Mouse (Mus musculus) left cerebral cortex, adult 2 months (tissue): Measurements from ENCODE around the gene Phf12. TPM values are rescaled to one million over a fixed set of nuclear protein-coding genes. Genes with fewer than 3 reads are reported as not detected.
A peak's percentile ranks its signal among the peaks of the same experiment; 100 is the strongest.

ENCODE experiments used
- DNase-seq, 2 experiments: peaks; one replicate each; pipeline ENCODE4 v3.0.0; 2021 to 2022; ENCODE audit warnings: low spot score in 2 of 2, mixed read lengths in 1 of 2; ENCODE audit errors: extremely low spot score in 1 of 2
- H3K27ac ChIP-seq: fragments of 200-600 bp; 2 replicates; pipeline ENCODE4 v1.8.1; 2022
- H3K4me3 ChIP-seq: fragments of 200-600 bp; 2 replicates; pipeline ENCODE4 v1.8.1; 2022
- CTCF ChIP-seq: fragments of 200-600 bp; IDR thresholded peaks from 2 replicates; pipeline ENCODE4 v1.8.1; 2022; ENCODE audit warnings: antibody characterized with exemption, mild to moderate bottlenecking, moderate library complexity
- intact Hi-C: fragments of 180-260 bp; cut with DNase I; formaldehyde crosslinking; loops from one replicate; pipeline ENCODE4 v1.15.1; 2025
- total RNA-seq, 2 experiments: library from RNA; stranded (reverse); gene quantifications; 2 replicates each; pipeline ENCODE4 v1.2.3; 2021

Gene Phf12
- total RNA-seq, 2 experiments from 2014 or later = 58.9 to 59.2 TPM

DNA sequence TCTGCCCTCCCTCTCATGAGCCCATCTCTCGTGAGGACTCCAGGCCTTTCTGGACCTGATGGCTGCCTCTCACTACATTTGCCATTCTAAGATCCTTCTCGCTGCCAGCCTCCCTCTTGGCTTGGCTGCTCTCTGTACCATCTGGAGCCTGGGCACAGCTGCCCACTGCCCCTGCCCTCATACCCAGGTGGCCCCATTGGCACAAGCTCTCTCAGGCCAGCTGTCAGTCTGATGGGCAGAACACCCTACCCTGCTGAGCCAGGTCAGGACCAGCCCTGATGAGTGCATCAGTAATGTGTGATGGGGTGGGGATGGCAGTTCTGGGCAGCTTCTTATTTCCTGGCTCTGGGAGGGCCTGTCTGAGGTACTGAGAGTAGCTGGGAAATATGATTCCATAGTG is 24.3 kb upstream of the Phf12 start:
- intact Hi-C loops = no loop called here
- TF ChIP-seq CTCF = no peak
- no peak for DNase-seq
- H3K4me3 ChIP-seq = no peak overlapping the region
- H3K27ac ChIP-seq = no peak overlapping the region

DNA sequence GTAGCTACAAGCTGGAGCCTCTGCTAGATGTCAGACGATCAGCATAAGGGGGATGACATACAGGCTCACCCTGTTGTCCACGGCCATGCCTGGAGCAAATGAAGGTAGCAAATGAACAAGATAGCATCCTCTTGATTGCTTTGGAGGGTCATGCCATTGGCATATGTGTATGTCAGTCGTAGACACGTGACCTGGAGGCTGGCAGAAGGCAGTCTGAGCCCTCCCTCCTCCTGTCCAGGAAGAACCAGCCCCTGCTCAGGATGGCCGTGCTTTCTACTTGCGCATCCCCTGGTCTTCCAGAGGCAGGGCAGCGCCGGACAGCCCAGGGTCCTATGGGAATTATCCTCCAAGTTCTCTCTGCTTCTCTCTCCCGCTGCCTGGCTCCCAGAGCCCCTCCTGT is 23.6 kb upstream of the Phf12 start:
- no peak for TF ChIP-seq CTCF
- no peak for DNase-seq
- intact Hi-C loops = no loop called here
- H3K27ac ChIP-seq = no peak overlapping the region
- no peak overlapping the region for H3K4me3 ChIP-seq

DNA sequence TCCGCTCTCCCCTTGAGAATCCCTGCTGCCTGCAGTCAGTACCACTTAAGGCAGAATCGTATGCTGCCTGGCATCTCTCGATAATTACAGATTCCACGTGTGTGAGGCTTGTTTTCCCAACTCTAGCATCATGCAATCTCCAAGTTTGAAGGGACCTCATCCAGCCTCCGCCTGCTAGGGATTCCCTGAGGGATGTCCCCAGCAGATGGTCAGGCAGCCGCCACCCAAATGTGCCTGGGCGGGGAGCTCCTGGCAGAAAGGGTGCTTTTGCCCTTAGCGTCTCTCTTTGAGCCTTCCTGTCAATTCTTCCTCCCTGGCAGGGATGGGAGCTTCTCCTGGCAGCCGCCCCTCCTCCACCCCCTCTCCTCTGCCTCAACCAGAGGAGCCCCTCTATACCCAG is 22.4 kb upstream of the Phf12 start:
- no peak for TF ChIP-seq CTCF
- H3K27ac ChIP-seq = no peak overlapping the region
- intact Hi-C loops = loop anchor here (10.0 kb wide), 1 partner anchor 225 kb away; no protein-coding TSS in a partner anchor
- no peak overlapping the region for H3K4me3 ChIP-seq
- DNase-seq = peak; percentile 45 to 72

DNA sequence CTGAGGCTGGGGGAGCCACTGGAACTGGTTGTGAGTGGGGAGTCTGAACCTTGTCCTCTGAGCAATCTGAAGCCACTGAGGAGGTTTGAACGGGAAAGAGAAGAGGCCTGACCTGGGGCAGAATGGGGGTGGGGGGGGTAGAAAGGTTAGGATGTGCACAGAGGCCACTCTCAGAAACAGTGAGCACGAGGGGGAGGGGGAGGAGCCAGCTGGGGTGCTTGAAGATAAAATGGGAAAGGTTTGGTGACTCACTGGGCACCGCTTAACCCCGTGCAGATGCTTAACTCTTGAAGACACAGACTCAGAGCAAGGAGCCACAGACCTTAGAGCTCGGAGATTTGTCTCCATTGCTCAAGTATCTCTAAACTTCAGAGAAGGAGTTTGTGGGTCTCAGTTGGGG is 21.7 kb upstream of the Phf12 start:
- intact Hi-C loops = loop anchor here (10.0 kb wide), 1 partner anchor 226 kb away; no protein-coding TSS in a partner anchor
- no peak overlapping the region for H3K27ac ChIP-seq
- TF ChIP-seq CTCF = no peak

DNA sequence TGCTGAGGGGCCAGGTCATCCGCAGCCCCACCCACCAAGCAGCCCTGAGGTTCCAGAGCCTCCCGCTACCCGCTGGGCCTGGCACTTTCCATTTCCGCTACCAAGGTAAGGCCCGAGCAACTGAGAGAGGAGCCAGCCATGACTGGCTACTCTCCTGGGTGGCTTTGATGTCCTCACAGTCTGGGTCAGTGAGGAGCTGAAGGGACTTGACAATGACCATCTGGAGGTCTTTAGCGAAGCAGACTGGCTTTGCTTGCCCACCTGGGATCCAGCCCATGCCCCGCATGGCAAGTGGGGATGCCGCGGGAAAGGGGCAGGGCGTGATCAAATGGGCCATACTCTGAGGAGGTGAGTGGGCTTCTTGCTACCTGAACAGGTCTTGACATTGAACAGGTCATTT is 19.6 kb upstream of the Phf12 start:
- DNase-seq = no peak
- intact Hi-C loops = loop anchor here (10.0 kb wide), 1 partner anchor 228 kb away; no protein-coding TSS in a partner anchor
- TF ChIP-seq CTCF = no peak
- no peak overlapping the region for H3K27ac ChIP-seq
- H3K4me3 ChIP-seq = no peak overlapping the region

More for the DNA sequence above, 21.7 kb upstream of the Phf12 start:
- H3K4me3 ChIP-seq = no peak overlapping the region
- no peak for DNase-seq

DNA sequence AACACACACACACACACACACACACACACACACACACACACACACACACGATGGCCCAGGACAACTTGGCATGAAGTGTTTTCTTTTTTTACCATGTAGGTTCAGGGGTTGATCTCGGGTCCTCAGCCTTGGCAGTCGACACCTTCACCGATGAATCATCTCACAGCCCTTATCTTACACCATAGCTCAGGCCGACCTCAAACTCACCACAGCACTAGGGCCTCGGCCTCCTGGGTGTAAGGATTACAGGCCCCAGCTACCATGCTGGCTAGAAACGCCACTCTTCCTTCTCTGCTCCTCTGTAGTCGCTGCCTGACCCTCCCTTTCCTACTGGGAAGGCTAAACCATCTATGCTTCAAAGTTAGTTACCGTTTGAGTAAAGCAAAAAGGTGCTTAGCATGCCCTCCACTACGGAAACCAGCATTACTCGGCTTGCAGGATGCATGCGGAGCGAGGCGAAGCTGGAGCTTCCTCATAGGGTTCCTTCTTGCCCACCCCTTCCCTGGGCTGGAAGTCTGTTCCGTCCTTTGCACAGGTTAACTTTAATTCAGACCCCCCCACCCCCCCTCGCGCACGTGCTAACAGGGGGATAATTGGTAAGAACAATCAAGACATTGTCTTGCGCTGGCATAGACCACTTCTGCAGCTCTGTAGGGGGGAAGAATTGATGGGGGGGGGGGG is 18.0 kb upstream of the Phf12 start:
- intact Hi-C loops = loop anchor here (10.0 kb wide), 1 partner anchor 230 kb away; no protein-coding TSS in a partner anchor
- no peak for TF ChIP-seq CTCF
- peak overlapping the region; percentile 87 for H3K27ac ChIP-seq

DNA sequence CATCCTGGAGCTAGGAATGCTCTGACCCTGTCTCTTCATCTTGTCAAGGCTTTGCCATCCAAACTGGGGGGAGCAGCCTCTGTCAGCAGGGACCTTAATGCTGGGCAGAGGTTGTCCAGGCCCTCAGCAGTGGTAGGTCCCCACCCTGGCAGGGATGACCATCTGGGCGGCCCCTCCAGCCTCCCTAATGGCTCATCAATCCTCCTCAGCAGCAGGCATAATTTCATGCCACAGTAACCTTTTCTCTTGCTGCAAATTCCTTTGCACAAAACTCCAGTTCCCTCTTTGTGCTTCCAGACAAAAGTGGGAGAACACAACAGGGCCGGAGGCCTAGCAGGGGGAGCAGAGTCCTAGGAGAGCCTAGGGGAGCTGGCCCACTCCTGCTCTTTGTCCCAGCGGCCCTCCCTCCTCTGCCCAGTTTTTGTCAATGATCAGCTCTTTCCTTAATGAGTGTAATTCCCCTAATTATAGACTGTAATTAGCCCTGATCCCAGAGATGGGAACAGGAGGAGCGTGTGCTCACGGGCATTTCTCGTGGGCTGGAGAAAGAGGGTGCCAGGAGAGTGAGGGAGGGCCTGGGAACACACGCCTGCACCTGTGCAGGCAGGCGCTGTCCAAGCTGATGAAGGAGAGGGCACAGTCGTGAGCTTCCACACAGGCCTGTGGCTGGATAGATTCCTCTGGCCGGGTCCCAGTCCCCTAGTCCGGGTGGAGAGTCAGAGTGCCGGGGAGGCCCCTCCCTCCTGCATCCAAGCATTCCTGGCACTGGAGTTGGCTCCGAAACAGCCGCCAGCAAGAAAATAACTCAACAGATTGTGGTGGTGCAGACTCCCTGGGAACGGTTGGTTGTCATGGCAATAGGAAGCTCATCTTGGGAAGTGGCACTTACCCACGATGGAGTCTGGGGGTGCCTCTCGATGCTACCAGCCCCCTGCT is 17.2 kb upstream of the Phf12 start:
- DNase-seq = peak; percentile 76 to 78
- TF ChIP-seq CTCF = no peak
- H3K4me3 ChIP-seq = no peak overlapping the region
- peak overlapping the region; percentile 87 for H3K27ac ChIP-seq
- intact Hi-C loops = loop anchor here (10.0 kb wide), 1 partner anchor 231 kb away; no protein-coding TSS in a partner anchor

More for the DNA sequence above, 18.0 kb upstream of the Phf12 start:
- no peak for DNase-seq
- H3K4me3 ChIP-seq = no peak overlapping the region

DNA sequence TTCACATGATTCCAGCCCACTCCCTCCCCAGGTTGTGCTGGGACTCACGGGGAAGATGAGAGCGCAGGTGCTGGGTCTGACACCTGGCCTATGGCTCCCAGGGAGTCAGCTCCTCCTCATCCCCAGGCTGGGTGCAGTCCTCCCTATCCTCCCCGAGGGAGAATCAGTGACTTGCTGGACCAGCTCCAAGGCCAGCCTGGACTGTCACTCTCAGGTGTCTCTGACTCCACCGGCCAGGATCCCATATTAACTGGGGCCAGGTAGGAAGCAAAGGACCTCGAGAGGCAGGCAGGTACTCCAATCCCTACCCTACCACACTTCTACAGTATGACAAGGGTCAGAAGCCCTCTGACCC is 16.5 kb upstream of the Phf12 start:
- no peak overlapping the region for H3K4me3 ChIP-seq
- intact Hi-C loops = loop anchor here (10.0 kb wide), 1 partner anchor 231 kb away; no protein-coding TSS in a partner anchor
- no peak for DNase-seq
- no peak for TF ChIP-seq CTCF
- peak overlapping the region; percentile 87 for H3K27ac ChIP-seq

DNA sequence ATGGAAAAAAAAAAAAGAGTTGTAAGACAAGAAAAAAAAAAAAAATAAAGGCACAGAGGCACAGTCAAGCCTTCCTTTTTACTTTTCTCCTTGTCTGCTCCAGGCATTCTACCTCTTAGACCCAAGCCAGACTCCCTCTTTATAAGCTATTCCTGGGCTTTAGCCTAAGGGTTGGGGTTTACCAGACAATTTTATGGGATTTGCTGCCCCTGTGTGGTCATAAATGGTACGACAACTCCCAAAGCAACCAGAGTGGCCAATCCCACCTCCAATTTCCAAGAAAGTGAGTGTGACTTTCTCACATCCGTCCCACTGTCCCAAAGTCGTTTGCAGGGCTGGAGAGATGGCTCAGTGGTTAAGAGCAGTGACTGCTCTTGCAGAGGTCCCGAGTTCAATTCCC is 15.4 kb upstream of the Phf12 start:
- peak; percentile 73 to 84 for DNase-seq
- intact Hi-C loops = loop anchor here (1.0 to 10.0 kb wide), 2 partner anchors 141 to 232 kb away; no protein-coding TSS in a partner anchor
- Histone ChIP-seq H3K27ac (no peak overlapping the region), H3K4me3 (no peak overlapping the region)
- TF ChIP-seq CTCF = peak; percentile 88

DNA sequence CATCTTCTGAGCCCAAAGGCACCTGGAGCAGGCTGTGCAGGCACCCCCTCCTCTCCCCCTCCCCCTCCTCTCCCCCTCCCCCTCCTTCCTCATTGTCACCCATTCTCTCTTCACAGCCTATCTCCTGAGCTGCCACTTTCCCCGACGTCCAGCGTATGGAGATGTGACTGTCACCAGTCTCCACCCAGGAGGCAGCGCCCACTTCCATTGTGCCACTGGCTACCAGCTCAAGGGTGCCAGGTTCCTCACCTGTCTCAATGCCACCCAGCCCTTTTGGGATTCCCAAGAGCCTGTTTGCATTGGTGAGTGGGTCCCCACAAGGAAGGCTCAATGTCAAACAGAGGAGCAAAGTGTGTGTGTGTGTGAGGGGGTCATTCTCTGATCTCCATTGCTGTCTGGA is 13.8 kb upstream of the Phf12 start:
- H3K27ac ChIP-seq = no peak overlapping the region
- no peak for TF ChIP-seq CTCF
- intact Hi-C loops = loop anchor here (10.0 kb wide), 1 partner anchor 234 kb away; no protein-coding TSS in a partner anchor
- H3K4me3 ChIP-seq = no peak overlapping the region
- DNase-seq = no peak

DNA sequence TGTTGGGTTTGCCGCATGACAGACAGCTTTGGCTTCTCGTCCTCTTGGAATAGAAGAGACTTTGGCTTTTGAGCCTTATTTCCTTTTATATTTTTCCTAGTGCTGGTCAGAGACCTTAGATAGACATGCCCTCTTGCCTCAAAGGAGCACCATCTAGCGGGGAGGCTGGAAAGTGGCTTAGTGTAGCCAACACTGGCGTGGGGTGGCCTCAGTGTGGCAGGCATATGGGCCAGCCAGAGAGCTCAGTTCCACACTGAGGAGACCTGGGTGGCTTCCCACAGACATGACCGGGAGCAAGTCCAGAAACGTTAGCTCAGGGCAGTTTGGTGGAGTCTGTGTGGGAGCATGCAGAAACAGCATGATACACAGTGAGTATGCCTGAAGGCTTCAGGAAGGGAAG is 11.8 kb upstream of the Phf12 start:
- TF ChIP-seq CTCF = peak; percentile 20
- no peak for DNase-seq
- no peak overlapping the region for H3K27ac ChIP-seq
- H3K4me3 ChIP-seq = no peak overlapping the region
- intact Hi-C loops = no loop called here

DNA sequence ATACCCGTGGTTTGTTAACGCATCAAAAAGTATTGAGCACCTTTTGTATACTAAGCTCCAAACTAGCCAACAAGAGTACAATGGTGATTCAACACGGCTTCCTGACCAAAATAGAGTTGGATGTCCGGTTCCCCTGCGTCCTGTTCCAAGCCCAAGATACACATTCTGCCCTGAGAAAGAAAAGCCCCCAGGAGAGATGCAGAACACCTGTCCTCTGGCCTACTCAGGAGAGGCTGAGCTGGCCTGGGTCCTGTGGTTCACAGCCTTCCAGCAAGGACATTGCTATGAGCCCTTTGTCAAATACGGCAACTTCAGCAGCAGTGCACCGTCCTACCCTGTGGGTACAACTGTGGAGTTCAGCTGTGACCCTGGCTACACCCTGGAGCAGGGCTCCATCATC is 9.0 kb upstream of the Phf12 start:
- Histone ChIP-seq H3K4me3 (no peak overlapping the region), H3K27ac (no peak overlapping the region)
- DNase-seq = no peak
- intact Hi-C loops = no loop called here
- TF ChIP-seq CTCF = no peak
